Mouse (Mus musculus): ENCODE results near the gene Herc1.

GRCm38 (mm10) chr9:66518251-66518650 lies 168.0 kb downstream of the Herc1 start:
- TF ChIP-seq CTCF (IDR thresholded peaks at IDR 0.05; ENCODE audit: low read depth, low read length) (no peak), EP300 (IDR thresholded peaks at IDR 0.05; ENCODE audit: insufficient read depth, low read depth, low read length) (no peak), POLR2A (IDR thresholded peaks at IDR 0.05; ENCODE audit: insufficient read depth, low read length) (no peak)

Measured in ES-Bruce4 (cell line).